Comparison of ENCODE assay signal across 8 mouse cellular contexts in genomic region chr7:109170441-109170820, GRCm38 (mm10). TPM values are rescaled to one million over a fixed set of nuclear protein-coding genes. Genes with fewer than 3 reads are reported as not detected.
DNase-seq lines count a peak whose midpoint lies in the region; ATAC-seq and TF ChIP-seq lines count a peak whose summit lies in the region.

No protein-coding gene starts in this region.

- TF ChIP-seq RAD21 in CH12.LX (IDR thresholded peaks at IDR 0.05; ENCODE audit: low read depth, low read length), result peak; percentile 27

- H3K27ac ChIP-seq in CH12.LX (ENCODE audit: insufficient read depth, low read depth), result no peak overlapping the region
- peak overlapping the region; percentile 84 for H3K27ac ChIP-seq in forebrain, embryonic 12.5 days
- H3K27ac ChIP-seq in heart, embryonic 16.5 days (ENCODE audit: low read length), result no peak overlapping the region
- H3K27ac ChIP-seq in liver, embryonic 13.5 days, result no peak overlapping the region
- H3K27ac ChIP-seq in neural tube, embryonic 12.5 days, result no peak overlapping the region
- no peak overlapping the region for H3K27ac ChIP-seq in testis, adult 2 months (ENCODE audit: control insufficient read depth, insufficient read depth, low read depth, low read length)

- WGBS in forebrain, embryonic 12.5 days, result under 1% methylated on average over 17 of the region's 17 CpGs
- WGBS in heart, embryonic 16.5 days, result under 1% methylated on average over 17 of the region's 17 CpGs
- under 1% methylated on average over 17 of the region's 17 CpGs for WGBS in liver, embryonic 13.5 days (ENCODE audit: insufficient replicate concordance)
- WGBS in neural tube, embryonic 12.5 days, result under 1% methylated on average over 17 of the region's 17 CpGs

- H3K27me3 ChIP-seq in CH12.LX (replicated peaks), result peaks cover 87% of the 10 kb centered on the region
- H3K27me3 ChIP-seq in forebrain, embryonic 12.5 days, result peaks cover 77% of the 10 kb centered on the region
- H3K27me3 ChIP-seq in heart, embryonic 16.5 days (ENCODE audit: control insufficient read depth, insufficient read depth, low read length), result peaks cover 74% of the 10 kb centered on the region
- H3K27me3 ChIP-seq in liver, embryonic 13.5 days, result peaks cover 90% of the 10 kb centered on the region
- H3K27me3 ChIP-seq in neural tube, embryonic 12.5 days (replicated peaks), result peaks cover 42% of the 10 kb centered on the region
- no peaks in the 10 kb centered on the region for H3K27me3 ChIP-seq in testis, adult 2 months (ENCODE audit: control insufficient read depth, insufficient read depth, low read length)

- peak; percentile 20 for DNase-seq in CH12.LX (ENCODE audit: extremely low read depth)
- peak; percentile 33 for DNase-seq in c-Kit-positive CD71-positive TER-119-positive erythroid progenitor cells, embryonic 14.5 days (ENCODE audit: low spot score)
- DNase-seq in kidney, postnatal 25 days, result peak; percentile 83 to 84
- DNase-seq in liver, embryonic 13.5 days, result peak; percentile 40

- no peaks in the 10 kb centered on the region; a peak in 1 of 4 replicates for H3K4me1 ChIP-seq in CH12.LX (ENCODE audit: control insufficient read depth in 1 of 2, insufficient read depth in 2 of 2)
- peaks cover 84% of the 10 kb centered on the region for H3K4me1 ChIP-seq in forebrain, embryonic 12.5 days
- peaks cover 9% of the 10 kb centered on the region for H3K4me1 ChIP-seq in heart, embryonic 16.5 days (ENCODE audit: control insufficient read depth, insufficient read depth, low read length)
- H3K4me1 ChIP-seq in liver, embryonic 13.5 days (replicated peaks), result peaks cover 13% of the 10 kb centered on the region; the same call in 1 of the 2 replicates
- peaks cover 40% of the 10 kb centered on the region for H3K4me1 ChIP-seq in neural tube, embryonic 12.5 days
- H3K4me1 ChIP-seq in testis, adult 2 months (ENCODE audit: control insufficient read depth, insufficient read depth, low read length), result peaks cover 5% of the 10 kb centered on the region

- H3K4me2 ChIP-seq in CH12.LX (ENCODE audit: insufficient read depth, low read depth, poor library complexity, severe bottlenecking), result peak overlapping the region; percentile 14; the same call in 1 of the 2 replicates
- H3K4me2 ChIP-seq in forebrain, embryonic 12.5 days, result peak overlapping the region; percentile 96
- H3K4me2 ChIP-seq in heart, embryonic 16.5 days (ENCODE audit: low read depth, low read length), result peak overlapping the region; percentile 92
- H3K4me2 ChIP-seq in liver, embryonic 13.5 days, result peak overlapping the region; percentile 63
- peak overlapping the region; percentile 97 for H3K4me2 ChIP-seq in neural tube, embryonic 12.5 days (replicated peaks)

- dilution Hi-C loops in CH12.LX (cut with MboI; ENCODE audit: extremely low pct_ligation_motif_present, extremely low pct_unique_long_range_greater_than_20kb, low sequenced_read_pairs), result no loop called here

- peak; percentile 44 to 69 for TF ChIP-seq CTCF in CH12.LX (conservative IDR thresholded peaks at IDR 0.05 in 1 of 2, IDR thresholded peaks at IDR 0.05 in 1 of 2; ENCODE audit: low read depth in 2 of 2, low read length in 2 of 2)
- peak; percentile 90 for TF ChIP-seq CTCF in testis, adult 2 months (IDR thresholded peaks at IDR 0.05; ENCODE audit: control insufficient read depth, insufficient read depth, insufficient replicate concordance, low read depth, low read length)

- H3K9ac ChIP-seq in CH12.LX (ENCODE audit: insufficient read depth, low read depth), result no peak overlapping the region
- peak overlapping the region; percentile 82 for H3K9ac ChIP-seq in forebrain, embryonic 12.5 days
- H3K9ac ChIP-seq in heart, embryonic 16.5 days (ENCODE audit: low read length), result no peak overlapping the region
- no peak overlapping the region for H3K9ac ChIP-seq in liver, embryonic 13.5 days
- peak overlapping the region; percentile 79; the same call in 1 of the 2 replicates for H3K9ac ChIP-seq in neural tube, embryonic 12.5 days

- no peak for TF ChIP-seq EP300 in CH12.LX (IDR thresholded peaks at IDR 0.05; ENCODE audit: low read length)

- no peak for TF ChIP-seq POLR2A in CH12.LX (IDR thresholded peaks at IDR 0.05; ENCODE audit: low read depth, low read length)
- TF ChIP-seq POLR2A in testis, adult 2 months (IDR thresholded peaks at IDR 0.05; ENCODE audit: control insufficient read depth, low read depth, low read length), result no peak

- H3K9me3 ChIP-seq in CH12.LX (replicated peaks; ENCODE audit: low read length), result peaks cover 9% of the 10 kb centered on the region
- H3K9me3 ChIP-seq in forebrain, embryonic 12.5 days, result no peaks in the 10 kb centered on the region
- H3K9me3 ChIP-seq in heart, embryonic 16.5 days (replicated peaks; ENCODE audit: control insufficient read depth, low read length), result no peaks in the 10 kb centered on the region
- H3K9me3 ChIP-seq in liver, embryonic 13.5 days (replicated peaks), result no peaks in the 10 kb centered on the region
- no peaks in the 10 kb centered on the region for H3K9me3 ChIP-seq in neural tube, embryonic 12.5 days

- H3K4me3 ChIP-seq in CH12.LX (replicated peaks in 1 of 3; ENCODE audit: low read depth in 2 of 3, low read length in 2 of 3, poor library complexity in 1 of 3), result no peak overlapping the region
- peak overlapping the region; percentile 69 for H3K4me3 ChIP-seq in forebrain, embryonic 12.5 days (replicated peaks)
- peak overlapping the region; percentile 53 for H3K4me3 ChIP-seq in heart, embryonic 16.5 days (ENCODE audit: low read length)
- no peak overlapping the region for H3K4me3 ChIP-seq in liver, embryonic 13.5 days (replicated peaks)
- peak overlapping the region; percentile 53 for H3K4me3 ChIP-seq in neural tube, embryonic 12.5 days
- H3K4me3 ChIP-seq in testis, adult 2 months (ENCODE audit: control insufficient read depth, low read depth, low read length), result no peak overlapping the region

- H3K36me3 ChIP-seq in CH12.LX (replicated peaks in 1 of 2; ENCODE audit: control insufficient read depth in 1 of 2, insufficient read depth in 1 of 2, low read length in 1 of 2), result no peaks in the 10 kb centered on the region
- H3K36me3 ChIP-seq in forebrain, embryonic 12.5 days (replicated peaks), result no peaks in the 10 kb centered on the region
- no peaks in the 10 kb centered on the region for H3K36me3 ChIP-seq in heart, embryonic 16.5 days (ENCODE audit: control insufficient read depth, insufficient read depth)
- H3K36me3 ChIP-seq in liver, embryonic 13.5 days, result no peaks in the 10 kb centered on the region
- H3K36me3 ChIP-seq in neural tube, embryonic 12.5 days, result no peaks in the 10 kb centered on the region
- H3K36me3 ChIP-seq in testis, adult 2 months (ENCODE audit: control insufficient read depth, insufficient read depth, low read length), result no peaks in the 10 kb centered on the region

- peak; percentile 53 for ATAC-seq in forebrain, embryonic 12.5 days (ENCODE audit: low FRiP score)
- ATAC-seq in heart, embryonic 16.5 days (replicated peaks; ENCODE audit: extremely low read depth, insufficient read depth, low FRiP score), result peak; percentile 69
- ATAC-seq in liver, embryonic 13.5 days (ENCODE audit: low read depth), result no peak
- peak; percentile 49 for ATAC-seq in neural tube, embryonic 12.5 days (ENCODE audit: low FRiP score, low read depth)

- in situ Hi-C loops in CH12.LX (cut with MboI; ENCODE audit: low pct_ligation_motif_present, low pct_unique_long_range_greater_than_20kb, low sequenced_read_pairs), result no loop called here

- H3K79me2 ChIP-seq in CH12.LX (replicated peaks; ENCODE audit: control insufficient read depth, extremely low read depth, insufficient read depth, poor library complexity, severe bottlenecking), result no peaks in the 10 kb centered on the region

TF ChIP-seq in CH12.LX, 34 proteins besides CTCF, POLR2A, EP300 and RAD21:
- TF ChIP-seq USF2 (conservative IDR thresholded peaks at IDR 0.05; ENCODE audit: low read depth, low read length) (no peak), ELF1 (IDR thresholded peaks at IDR 0.05; ENCODE audit: low read depth, low read length) (no peak), GABPA (IDR thresholded peaks at IDR 0.05; ENCODE audit: insufficient replicate concordance, low read depth, low read length) (no peak), SMC3 (IDR thresholded peaks at IDR 0.05; ENCODE audit: low read depth, low read length) (peak; percentile 49)

RNA-seq across cellular contexts. Expression of gene Lmo1, which starts 4.6 kb away (rescaled TPM):
- total RNA-seq in CH12.LX (2012; rRNA removed), result 0.25 and 0.30 TPM in 2 replicates
- total RNA-seq in CH12.LX (2014; rRNA removed), result not detected in 2 replicates
- not detected in 2 replicates for polyA plus RNA-seq in CH12.LX (2012; ENCODE audit: insufficient read length, low read depth)
- polyA plus RNA-seq in forebrain, embryonic 12.5 days (2016; fragmentation: Nextera tagmentation; extraction: Ambion mirVana), result 90.6 and 119 TPM in 2 replicates
- polyA plus RNA-seq in heart, embryonic 16.5 days (2015; fragmentation: Nextera tagmentation; extraction: Ambion mirVana), result 2.1 and 3.2 TPM in 2 replicates
- polyA plus RNA-seq in liver, embryonic 13.5 days (2015; fragmentation: Nextera tagmentation; extraction: Ambion mirVana), result 0.79 and 1.0 TPM in 2 replicates
- polyA plus RNA-seq in neural tube, embryonic 12.5 days (2016; fragmentation: Nextera tagmentation; extraction: Ambion mirVana), result 24.3 and 27.0 TPM in 2 replicates
- 4.6 and 5.0 TPM in 2 replicates for polyA plus RNA-seq in testis, adult 2 months (2012; rRNA removed)

Comparison
In these comparisons a context has a peak if more than half of its experiments do, and no peak if none do; other contexts are left out.
1. DNase-seq: peak in every context shown above with its lines; median percentile 84 in kidney, postnatal 25 days; 40 in liver, embryonic 13.5 days; 33 in c-Kit-positive CD71-positive TER-119-positive erythroid progenitor cells, embryonic 14.5 days; 20 in CH12.LX.
2. H3K4me2 ChIP-seq: peak in every context shown above with its lines; median percentile 97 in neural tube, embryonic 12.5 days; 96 in forebrain, embryonic 12.5 days; 92 in heart, embryonic 16.5 days; 63 in liver, embryonic 13.5 days; 14 in CH12.LX.
3. H3K4me3 ChIP-seq: peak in forebrain, embryonic 12.5 days (single experiment), heart, embryonic 16.5 days (single experiment) and neural tube, embryonic 12.5 days (single experiment); none in CH12.LX (0 of 3), liver, embryonic 13.5 days (single experiment) and testis, adult 2 months (single experiment).
4. H3K9ac ChIP-seq: peak in forebrain, embryonic 12.5 days (single experiment) and neural tube, embryonic 12.5 days (single experiment); none in CH12.LX (single experiment), heart, embryonic 16.5 days (single experiment) and liver, embryonic 13.5 days (single experiment).